Mouse (Mus musculus) effector memory CD4-positive, alpha-beta T cell, adult 7 months (primary cell): Measurements from ENCODE around the gene Cabin1. TPM values are rescaled to one million over a fixed set of nuclear protein-coding genes. Genes with fewer than 3 reads are reported as not detected.

Experiments used
- polyA plus RNA-seq: library from polyadenylated mRNA; unstranded; fragments of 100-300 nt; shearing (Covaris generic); gene quantifications from one replicate; pipeline ENCODE4 v1.2.1, GENCODE M21; 2017

Cabin1 gene
- 45.6 TPM for polyA plus RNA-seq

GRCm38 (mm10) chr10:75763682-75764518, at the start of gene Cabin1:
Gene Cabin1, minus strand, starts transcription at chr10:75764341.

GRCm38 (mm10) chr10:75798176-75798696, 34.1 kb upstream of the Cabin1 start, which contains the start of gene Gstt1:
Gene Gstt1, minus strand, starts transcription at chr10:75798584.

GRCm38 (mm10) chr10:75780769-75781578, 16.8 kb upstream of the Cabin1 start, which contains the start of the genes Gm20441 and Gstt3:
Gene Gm20441, minus strand, starts transcription at chr10:75780954.
Gene Gstt3, minus strand, starts transcription at chr10:75781414.

DNA sequence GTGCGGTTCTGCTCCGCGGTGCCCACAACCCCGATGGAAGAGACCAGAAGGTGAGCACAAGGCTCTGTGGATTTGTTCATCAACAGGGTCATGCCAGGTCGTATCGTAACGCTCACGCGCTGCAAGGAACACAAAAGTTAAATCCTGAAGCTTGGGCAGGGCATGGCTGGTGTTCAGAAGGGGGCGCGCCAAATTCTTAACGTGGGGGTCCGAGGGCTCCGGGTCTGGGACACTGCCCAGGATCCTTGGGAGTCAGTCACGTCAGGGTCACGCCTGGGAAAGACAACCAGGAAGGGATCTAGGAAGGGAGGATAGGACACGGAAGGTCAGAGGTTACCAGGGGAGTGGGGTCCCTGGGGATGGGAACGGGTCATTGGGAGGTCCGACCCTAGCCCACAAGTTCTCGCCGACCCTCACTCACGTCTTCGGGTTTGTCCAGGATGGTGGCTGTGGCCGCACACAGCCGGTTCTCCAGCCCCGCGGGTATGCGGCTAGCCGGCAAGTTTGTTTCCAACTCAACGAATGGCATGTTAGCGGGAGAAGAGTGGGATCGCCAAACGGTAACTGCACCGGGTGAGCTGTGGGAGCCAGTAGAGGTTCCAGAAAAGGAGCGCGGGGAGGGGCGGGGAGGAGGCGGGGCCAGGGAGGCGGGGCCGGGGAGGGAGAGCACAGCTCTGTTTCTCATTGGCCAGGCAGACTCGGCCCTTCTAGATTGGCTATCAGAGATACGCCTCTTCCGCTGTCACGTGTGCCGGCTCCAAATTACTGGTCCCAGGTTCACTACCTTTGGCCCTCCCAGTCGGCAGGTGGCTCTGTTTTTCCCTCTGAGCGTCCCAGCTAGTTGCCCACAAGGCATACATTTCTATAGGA, 8.9 kb upstream of the Cabin1 start, which contains the start of gene Ddt:
Ddt (minus strand) TSS at position 620 of the 870 bp plus-strand sequence.

GRCm38 (mm10) chr10:75643741-75644343, 120.3 kb downstream of the Cabin1 start, which contains the start of gene Susd2:
Gene Susd2, minus strand, starts transcription at chr10:75644008.

Other genes with a start within 250 kb of the Cabin1 start
- gene Snrpd3, start 246.8 kb downstream of the Cabin1 start, polyA plus RNA-seq = 134 TPM
- gene Gucd1, start 246.4 kb downstream of the Cabin1 start, polyA plus RNA-seq = 18.4 TPM
- 3.1 TPM for gene Lrrc75b, start 204.0 kb downstream of the Cabin1 start, polyA plus RNA-seq
- gene Ggt1, start 202.7 kb downstream of the Cabin1 start, polyA plus RNA-seq = 15.6 TPM
- 3.8 TPM for gene Ggt5, start 175.0 kb downstream of the Cabin1 start, polyA plus RNA-seq
- 6.2 TPM for gene Susd2, start 120.3 kb downstream of the Cabin1 start, polyA plus RNA-seq
- gene Ddt, start 9.1 kb upstream of the Cabin1 start, polyA plus RNA-seq = 40.4 TPM
- not detected for gene Gm20441, start 16.6 kb upstream of the Cabin1 start, polyA plus RNA-seq
- 2.7 TPM for gene Gstt3, start 17.1 kb upstream of the Cabin1 start, polyA plus RNA-seq
- 0.38 TPM for gene Gstt1, start 34.2 kb upstream of the Cabin1 start, polyA plus RNA-seq
- not detected for gene Gstt4, start 58.2 kb upstream of the Cabin1 start, polyA plus RNA-seq
- 37.6 TPM for gene Gstt2, start 73.1 kb upstream of the Cabin1 start, polyA plus RNA-seq
- gene Mif, start 95.9 kb upstream of the Cabin1 start, polyA plus RNA-seq = 511 TPM
- 0.48 TPM for gene Derl3, start 129.1 kb upstream of the Cabin1 start, polyA plus RNA-seq
- 41.5 TPM for gene Smarcb1, start 157.3 kb upstream of the Cabin1 start, polyA plus RNA-seq
- 18.7 TPM for gene Chchd10, start 168.8 kb upstream of the Cabin1 start, polyA plus RNA-seq
- gene Mmp11, start 172.2 kb upstream of the Cabin1 start, polyA plus RNA-seq = 0.77 TPM
- gene Gm867, start 176.3 kb upstream of the Cabin1 start, polyA plus RNA-seq = not detected
- gene Vpreb3, start 178.7 kb upstream of the Cabin1 start, polyA plus RNA-seq = 1.3 TPM
- gene Gm5134, start 190.2 kb upstream of the Cabin1 start, polyA plus RNA-seq = 0.79 TPM